Mouse (Mus musculus): ENCODE results near the gene Ly6g5c.
A peak's percentile ranks its signal among the peaks of the same experiment; 100 is the strongest.
"Not testable (repeated sequence)": the region's sequence is repeated elsewhere in the genome, so short reads cannot be mapped to it uniquely, and the experiment has no call there.

Gene Ly6g5c

GRCm38 (mm10) chr17:35106522-35106921 is 1.6 kb upstream of the Ly6g5c start:
- DNase-seq (ENCODE audit: low spot score in 2 of 2), result no peak

- DNase-seq (ENCODE audit: low spot score in 2 of 2), result no peak
Observed at GRCm38 (mm10) chr17:35111774-35112173, 3.7 kb downstream of the Ly6g5c start.

GRCm38 (mm10) chr17:35115046-35116019 is 7.3 kb downstream of the Ly6g5c start, which contains the start of gene Ly6g5b:
TSS of gene Ly6g5b (minus strand) at chr17:35115428.
- DNase-seq (ENCODE audit: low spot score in 2 of 2), result peak; percentile 34 to 45

- no peak for DNase-seq (ENCODE audit: low spot score in 2 of 2)
Observed at GRCm38 (mm10) chr17:35120745-35121142, 12.7 kb downstream of the Ly6g5c start.

- DNase-seq (ENCODE audit: low spot score in 2 of 2), result peak; percentile 99
Observed at GRCm38 (mm10) chr17:35121143-35121799, 13.2 kb downstream of the Ly6g5c start, which contains the start of gene Gpank1. TSS of gene Gpank1 (plus strand) at chr17:35121455.

GRCm38 (mm10) chr17:35121871-35122303 is 13.8 kb downstream of the Ly6g5c start, which contains the start of gene Csnk2b:
TSS of gene Csnk2b (minus strand) at chr17:35122053.
- DNase-seq (ENCODE audit: low spot score in 2 of 2), result peak in 1 of 2 experiments; percentile 56

- DNase-seq (ENCODE audit: low spot score in 2 of 2), result not testable (repeated sequence)
Observed at GRCm38 (mm10) chr17:35123287-35123686, 15.2 kb downstream of the Ly6g5c start.

GRCm38 (mm10) chr17:35124261-35124896 is 16.3 kb downstream of the Ly6g5c start:
- not testable (repeated sequence) for DNase-seq (ENCODE audit: low spot score in 2 of 2)

GRCm38 (mm10) chr17:35125081-35125480 is 17.0 kb downstream of the Ly6g5c start:
- DNase-seq (ENCODE audit: low spot score in 2 of 2), result no peak

GRCm38 (mm10) chr17:35125578-35125977 is 17.5 kb downstream of the Ly6g5c start:
- no peak for DNase-seq (ENCODE audit: low spot score in 2 of 2)

GRCm38 (mm10) chr17:35126206-35126611 is 18.1 kb downstream of the Ly6g5c start, which contains the start of gene D17H6S53E:
TSS of gene D17H6S53E (plus strand) at chr17:35126373.
- peak; percentile 79 to 81 for DNase-seq (ENCODE audit: low spot score in 2 of 2)

GRCm38 (mm10) chr17:35127017-35127416 is 18.9 kb downstream of the Ly6g5c start:
- no peak for DNase-seq (ENCODE audit: low spot score in 2 of 2)

GRCm38 (mm10) chr17:35128996-35129395 is 20.9 kb downstream of the Ly6g5c start:
- DNase-seq (ENCODE audit: low spot score in 2 of 2), result no peak

- no peak for DNase-seq (ENCODE audit: low spot score in 2 of 2)
Observed at GRCm38 (mm10) chr17:35131038-35131437, 23.0 kb downstream of the Ly6g5c start.

GRCm38 (mm10) chr17:35131500-35132173 is 23.6 kb downstream of the Ly6g5c start, which contains the start of gene Apom:
TSS of gene Apom (minus strand) at chr17:35132050.
- no peak for DNase-seq (ENCODE audit: low spot score in 2 of 2)

GRCm38 (mm10) chr17:35132174-35132560 is 24.1 kb downstream of the Ly6g5c start:
- no peak for DNase-seq (ENCODE audit: low spot score in 2 of 2)

GRCm38 (mm10) chr17:35133517-35133916 is 25.4 kb downstream of the Ly6g5c start:
- DNase-seq (ENCODE audit: low spot score in 2 of 2), result no peak

GRCm38 (mm10) chr17:35134801-35135590 is 26.9 kb downstream of the Ly6g5c start, which contains the start of gene Bag6:
TSS of gene Bag6 (plus strand) at chr17:35135178.
- peak; percentile 89 to 92 for DNase-seq (ENCODE audit: low spot score in 2 of 2)

- no peak for DNase-seq (ENCODE audit: low spot score in 2 of 2)
Observed at GRCm38 (mm10) chr17:35135591-35136320, 27.7 kb downstream of the Ly6g5c start.

Measured in spleen, postnatal 36 days (tissue).